Mouse (Mus musculus) MEL (cell line): ENCODE measurements around the gene Kif6. TPM values are rescaled to one million over a fixed set of nuclear protein-coding genes. Genes with fewer than 3 reads are reported as not detected.
A peak's percentile ranks its signal among the peaks of the same experiment; 100 is the strongest.

Source experiments
- DNase-seq: peaks from one replicate; pipeline ENCODE4 v3.0.0; 2011; ENCODE audit warnings: low read depth, low spot score
- H3K27ac ChIP-seq: 2 replicates; pipeline ENCODE4 v1.5.1; 2012; ENCODE audit warnings: low read depth, mild to moderate bottlenecking, control low read depth, low read length, moderate library complexity; ENCODE audit not compliant: control insufficient read depth
- H3K27me3 ChIP-seq, 2 experiments: fragments of 150-350 bp in 1 of 2; sonication (generic) in 1 of 2; 2 replicates each; pipeline ENCODE4 v1.6.1; 2012; ENCODE audit warnings: low read length in 2 of 2, mild to moderate bottlenecking in 2 of 2, improper control_type of control experiment in 1 of 2, moderate library complexity in 1 of 2; ENCODE audit not compliant: insufficient read depth in 2 of 2, control insufficient read depth in 1 of 2
- H3K36me3 ChIP-seq, 2 experiments: 2 replicates each; pipeline ENCODE4 v1.6.1; 2012 to 2014; ENCODE audit warnings: low read length in 2 of 2, improper control_type of control experiment in 1 of 2, inconsistent platforms in 1 of 2, mild to moderate bottlenecking in 1 of 2; ENCODE audit not compliant: insufficient read depth in 2 of 2, control insufficient read depth in 1 of 2
- H3K4me1 ChIP-seq, 2 experiments: fragments of 150-350 bp in 1 of 2; sonication (generic) in 1 of 2; 2 replicates each; pipeline ENCODE4 v1.6.1; 2012; ENCODE audit warnings: low read length in 2 of 2, improper control_type of control experiment in 1 of 2, mild to moderate bottlenecking in 1 of 2; ENCODE audit not compliant: insufficient read depth in 2 of 2, control insufficient read depth in 1 of 2
- H3K4me3 ChIP-seq, 2 experiments: fragments of 150-350 bp in 1 of 2; sonication (generic) in 1 of 2; 2 replicates each; pipeline ENCODE4 v1.5.1; 2012; ENCODE audit warnings: low read depth in 2 of 2, low read length in 2 of 2, mild to moderate bottlenecking in 2 of 2, moderate library complexity in 2 of 2, control low read depth in 1 of 2, improper control_type of control experiment in 1 of 2; ENCODE audit not compliant: control insufficient read depth in 1 of 2, insufficient read depth in 1 of 2
- H3K79me2 ChIP-seq: 2 replicates; pipeline ENCODE4 v1.6.1; 2012; ENCODE audit warnings: mild to moderate bottlenecking, low read length, moderate library complexity; ENCODE audit not compliant: control insufficient read depth, poor library complexity, insufficient read depth
- H3K9ac ChIP-seq: 2 replicates; pipeline ENCODE4 v1.6.1; 2012; ENCODE audit warnings: low read depth, mild to moderate bottlenecking, control low read depth, low read length, moderate library complexity; ENCODE audit not compliant: control insufficient read depth, poor library complexity, severe bottlenecking
- H3K9me3 ChIP-seq: fragments of 150-350 bp; sonication (generic); replicated peaks from 2 replicates; pipeline ENCODE4 v1.6.1; 2012; ENCODE audit warnings: mild to moderate bottlenecking, low read length, improper control_type of control experiment, moderate library complexity; ENCODE audit not compliant: insufficient read depth
- BHLHE40 ChIP-seq: IDR thresholded peaks from 2 replicates; pipeline ENCODE4 v1.6.1; 2012; ENCODE audit warnings: low read depth, mild to moderate bottlenecking, inconsistent platforms, low read length, improper control_type of control experiment, borderline replicate concordance
- CHD1 ChIP-seq: IDR thresholded peaks from 2 replicates; pipeline ENCODE4 v1.6.1; 2012; ENCODE audit warnings: low read depth, mild to moderate bottlenecking, inconsistent platforms, low read length, improper control_type of control experiment
- CHD2 ChIP-seq: IDR thresholded peaks from 2 replicates; pipeline ENCODE4 v1.6.1; 2011; ENCODE audit warnings: low read length, improper control_type of control experiment
- CTCF ChIP-seq, 3 experiments: IDR thresholded peaks in 2 of 3; conservative IDR thresholded peaks in 1 of 3; 2 replicates each; pipeline ENCODE4 v1.5.1; 2011 to 2012; ENCODE audit warnings: low read length in 3 of 3, low read depth in 2 of 3, mild to moderate bottlenecking in 2 of 3, improper control_type of control experiment in 1 of 3, inconsistent platforms in 1 of 3, mixed read lengths in 1 of 3, moderate library complexity in 1 of 3; ENCODE audit not compliant: control insufficient read depth in 1 of 3, insufficient read depth in 1 of 3, poor library complexity in 1 of 3, severe bottlenecking in 1 of 3
- E2F4 ChIP-seq: IDR thresholded peaks from 2 replicates; pipeline ENCODE4 v1.6.1; 2011; ENCODE audit warnings: low read depth, low read length, improper control_type of control experiment, borderline replicate concordance
- ELF1 ChIP-seq: IDR thresholded peaks from 2 replicates; pipeline ENCODE4 v1.6.1; 2014; ENCODE audit warnings: low read depth, mild to moderate bottlenecking, inconsistent platforms, low read length, improper control_type of control experiment, moderate library complexity
- EP300 ChIP-seq, 2 experiments: IDR thresholded peaks; 2 replicates each; pipeline ENCODE4 v1.6.1; 2011; ENCODE audit warnings: improper control_type of control experiment in 2 of 2, low read length in 2 of 2, low read depth in 1 of 2, mild to moderate bottlenecking in 1 of 2
- ETS1 ChIP-seq: IDR thresholded peaks from 2 replicates; pipeline ENCODE4 v1.6.1; 2012; ENCODE audit warnings: low read depth, mild to moderate bottlenecking, inconsistent platforms, low read length, improper control_type of control experiment, moderate library complexity
- GABPA ChIP-seq: IDR thresholded peaks from 2 replicates; pipeline ENCODE4 v1.6.1; 2012; ENCODE audit warnings: low read depth, mild to moderate bottlenecking, inconsistent platforms, low read length, improper control_type of control experiment, moderate library complexity
- GATA1 ChIP-seq: IDR thresholded peaks from 2 replicates; pipeline ENCODE4 v1.6.1; 2011; ENCODE audit warnings: low read depth, low read length, improper control_type of control experiment
- HCFC1 ChIP-seq: IDR thresholded peaks from 2 replicates; pipeline ENCODE4 v1.6.1; 2012; ENCODE audit warnings: low read depth, mild to moderate bottlenecking, inconsistent platforms, low read length, improper control_type of control experiment, moderate library complexity
- JUND ChIP-seq: IDR thresholded peaks from 2 replicates; pipeline ENCODE4 v1.6.1; 2011; ENCODE audit warnings: low read depth, mild to moderate bottlenecking, improper control_type of control experiment, low read length
- KAT2A ChIP-seq: conservative IDR thresholded peaks from 2 replicates; pipeline ENCODE4 v1.6.1; 2012; ENCODE audit warnings: low read depth, low read length, improper control_type of control experiment, inconsistent platforms
- MAFK ChIP-seq: IDR thresholded peaks from 2 replicates; pipeline ENCODE4 v1.6.1; 2011; ENCODE audit warnings: low read depth, mild to moderate bottlenecking, low read length, improper control_type of control experiment, borderline replicate concordance
- MAX ChIP-seq: IDR thresholded peaks from 2 replicates; pipeline ENCODE4 v1.6.1; 2011; ENCODE audit warnings: low read length, improper control_type of control experiment
- MAZ ChIP-seq: IDR thresholded peaks from 2 replicates; pipeline ENCODE4 v1.6.1; 2012; ENCODE audit warnings: low read depth, mild to moderate bottlenecking, inconsistent platforms, low read length, improper control_type of control experiment
- MEF2A ChIP-seq: IDR thresholded peaks from 2 replicates; pipeline ENCODE4 v1.6.1; 2014; ENCODE audit warnings: low read depth, mild to moderate bottlenecking, inconsistent platforms, low read length, improper control_type of control experiment; ENCODE audit not compliant: poor library complexity, insufficient replicate concordance, severe bottlenecking; ENCODE audit errors: extremely low read depth
- MXI1 ChIP-seq: IDR thresholded peaks from 2 replicates; pipeline ENCODE4 v1.6.1; 2011; ENCODE audit warnings: mild to moderate bottlenecking, low read depth, low read length, improper control_type of control experiment
- MYC ChIP-seq: IDR thresholded peaks from 2 replicates; pipeline ENCODE4 v1.6.1; 2011; ENCODE audit warnings: low read depth, mild to moderate bottlenecking, low read length, improper control_type of control experiment, moderate library complexity
- NELFE ChIP-seq: IDR thresholded peaks from 2 replicates; pipeline ENCODE4 v1.6.1; 2011; ENCODE audit warnings: low read depth, low read length, improper control_type of control experiment
- POLR2A ChIP-seq, 2 experiments: IDR thresholded peaks; 2 replicates each; pipeline ENCODE4 v1.6.1; 2011 to 2012; ENCODE audit warnings: low read length in 2 of 2, mild to moderate bottlenecking in 2 of 2, control low read depth in 1 of 2, improper control_type of control experiment in 1 of 2, low read depth in 1 of 2, moderate library complexity in 1 of 2; ENCODE audit not compliant: control insufficient read depth in 1 of 2, insufficient read depth in 1 of 2, poor library complexity in 1 of 2
- POLR2AphosphoS2 ChIP-seq: IDR thresholded peaks from 2 replicates; pipeline ENCODE4 v1.6.1; 2011; ENCODE audit warnings: low read length, improper control_type of control experiment
- POLR2AphosphoS5 ChIP-seq: IDR thresholded peaks from 2 replicates; pipeline ENCODE4 v1.6.1; 2012; ENCODE audit warnings: low read depth, borderline replicate concordance, mild to moderate bottlenecking, inconsistent platforms, low read length, moderate library complexity, mixed read lengths
- RAD21 ChIP-seq: IDR thresholded peaks from 2 replicates; pipeline ENCODE4 v1.6.1; 2011; ENCODE audit warnings: mild to moderate bottlenecking, low read depth, low read length, improper control_type of control experiment
- RCOR1 ChIP-seq: IDR thresholded peaks from 2 replicates; pipeline ENCODE4 v1.6.1; 2012; ENCODE audit warnings: low read depth, mild to moderate bottlenecking, inconsistent platforms, low read length, improper control_type of control experiment
- SIN3A ChIP-seq: IDR thresholded peaks from 2 replicates; pipeline ENCODE4 v1.6.1; 2012; ENCODE audit warnings: low read length, improper control_type of control experiment, inconsistent platforms
- SMC3 ChIP-seq: IDR thresholded peaks from 2 replicates; pipeline ENCODE4 v1.6.1; 2011; ENCODE audit warnings: low read depth, low read length, improper control_type of control experiment
- TAL1 ChIP-seq: IDR thresholded peaks from 2 replicates; pipeline ENCODE4 v1.6.1; 2012; ENCODE audit warnings: mild to moderate bottlenecking, inconsistent platforms, low read length, moderate library complexity, mixed read lengths
- TBP ChIP-seq: IDR thresholded peaks from 2 replicates; pipeline ENCODE4 v1.8.0; 2011; ENCODE audit warnings: low read depth, low read length, improper control_type of control experiment
- TCF12 ChIP-seq: IDR thresholded peaks from 2 replicates; pipeline ENCODE4 v1.6.1; 2014; ENCODE audit warnings: low read depth, mild to moderate bottlenecking, inconsistent platforms, low read length, improper control_type of control experiment, moderate library complexity
- UBTF ChIP-seq: IDR thresholded peaks from 2 replicates; pipeline ENCODE4 v1.6.1; 2012; ENCODE audit warnings: low read depth, mild to moderate bottlenecking, inconsistent platforms, low read length, improper control_type of control experiment, moderate library complexity, borderline replicate concordance; ENCODE audit not compliant: insufficient read depth
- USF2 ChIP-seq, 2 experiments: IDR thresholded peaks; 2 replicates each; pipeline ENCODE4 v1.6.1; 2011 to 2012; ENCODE audit warnings: improper control_type of control experiment in 2 of 2, low read length in 2 of 2, borderline replicate concordance in 1 of 2, inconsistent platforms in 1 of 2, low read depth in 1 of 2, mild to moderate bottlenecking in 1 of 2; ENCODE audit not compliant: insufficient read depth in 1 of 2
- ZC3H11A ChIP-seq: IDR thresholded peaks from 2 replicates; pipeline ENCODE4 v1.6.1; 2012; ENCODE audit warnings: low read depth, mild to moderate bottlenecking, inconsistent platforms, low read length, improper control_type of control experiment
- ZKSCAN1 ChIP-seq: IDR thresholded peaks from 2 replicates; pipeline ENCODE4 v1.6.1; 2012; ENCODE audit warnings: low read depth, mild to moderate bottlenecking, inconsistent platforms, low read length, improper control_type of control experiment, moderate library complexity
- ZMIZ1 ChIP-seq: IDR thresholded peaks from 2 replicates; pipeline ENCODE4 v1.6.1; 2012; ENCODE audit warnings: low read depth, mild to moderate bottlenecking, inconsistent platforms, low read length, improper control_type of control experiment, moderate library complexity
- ZNF384 ChIP-seq: IDR thresholded peaks from 2 replicates; pipeline ENCODE4 v1.6.1; 2012; ENCODE audit warnings: low read depth, mild to moderate bottlenecking, inconsistent platforms, low read length, improper control_type of control experiment
- polyA plus RNA-seq, 2 experiments: library from polyadenylated mRNA; stranded (reverse) in 1 of 2; unstranded in 1 of 2; fragments of >175 nt in 1 of 2; fragments of >200 nt in 1 of 2; gene quantifications; 2 replicates each; pipeline versions ENCODE4 v1.2.1 to v1.2.4; 2012; ENCODE audit warnings: low replicate concordance in 2 of 2, low read depth in 1 of 2; ENCODE audit not compliant: insufficient read length in 2 of 2, insufficient read depth in 1 of 2, missing spikeins in 1 of 2
- total RNA-seq: library from RNA; depleted of rRNA; stranded (reverse); fragments of 300-350 nt; gene quantifications from 2 replicates; pipeline ENCODE4 v1.2.3, GENCODE M21; 2012

Kif6 gene
- total and polyA plus RNA-seq, 3 experiments: not detected

GRCm38 (mm10) chr17:49951856-49952607 is 337.1 kb downstream of the Kif6 start:
- Histone ChIP-seq H3K9me3 (no peaks in the 10 kb centered on the region), H3K4me1 (peaks cover 5 to 6% of the 10 kb centered on the region in 2 experiments), H3K79me2 (no peaks in the 10 kb centered on the region; the same call in 1 of the 2 replicates), H3K4me3 (peak overlapping the region; percentile 67 to 77), H3K27ac (peak overlapping the region; percentile 94), H3K27me3 (no peaks in the 10 kb centered on the region), H3K9ac (peak overlapping the region; percentile 80), H3K36me3 (peaks cover 0 to 2% of the 10 kb centered on the region in 2 experiments; a peak in 2 of 4 replicates)
- DNase-seq: peak; percentile 82
- TF ChIP-seq CHD1: no peak
- TF ChIP-seq CHD2: no peak
- no peak for TF ChIP-seq POLR2AphosphoS2
- TF ChIP-seq MXI1: peak; percentile 89; the same call in 1 of the 2 replicates
- no peak for TF ChIP-seq E2F4
- TF ChIP-seq SMC3: no peak
- no peak for TF ChIP-seq ZMIZ1
- TF ChIP-seq EP300 (IDR thresholded peaks at IDR 0.05; ENCODE audit: low read depth in 1 of 2, low read length in 2 of 2): peak in 1 of 2 experiments; percentile 3; a peak in 1 of 4 replicates
- peak; percentile 96 for TF ChIP-seq JUND
- TF ChIP-seq RCOR1: no peak
- TF ChIP-seq NELFE: no peak; the same call in none of the 2 replicates
- no peak for TF ChIP-seq TAL1
- TF ChIP-seq ZC3H11A: no peak
- peak in 1 of 3 experiments; percentile 1; a peak in 1 of 6 replicates for TF ChIP-seq CTCF (IDR thresholded peaks at IDR 0.05 in 2 of 3, conservative IDR thresholded peaks at IDR 0.05 in 1 of 3; ENCODE audit: control insufficient read depth in 1 of 3, insufficient read depth in 1 of 3, low read depth in 2 of 3, low read length in 3 of 3, poor library complexity in 1 of 3, severe bottlenecking in 1 of 3)
- 0 out of 2 replicates have a peak, but pooled peaks have one; percentile 8 for TF ChIP-seq HCFC1
- no peak for TF ChIP-seq USF2 (IDR thresholded peaks at IDR 0.05; ENCODE audit: borderline replicate concordance in 1 of 2, insufficient read depth in 1 of 2, low read depth in 1 of 2, low read length in 2 of 2)
- no peak for TF ChIP-seq TBP
- TF ChIP-seq ZKSCAN1: no peak
- no peak for TF ChIP-seq TCF12
- TF ChIP-seq UBTF: no peak
- peak; percentile 56; the same call in 1 of the 2 replicates for TF ChIP-seq MEF2A
- TF ChIP-seq KAT2A: no peak
- TF ChIP-seq POLR2A (IDR thresholded peaks at IDR 0.05; ENCODE audit: control insufficient read depth in 1 of 2, insufficient read depth in 1 of 2, low read depth in 1 of 2, low read length in 2 of 2, poor library complexity in 1 of 2): peak; percentile 47 to 48; a peak in 2 of 4 replicates
- no peak; the same call in 1 of the 2 replicates for TF ChIP-seq RAD21
- no peak for TF ChIP-seq GABPA
- no peak for TF ChIP-seq ZNF384
- no peak for TF ChIP-seq POLR2AphosphoS5
- no peak for TF ChIP-seq GATA1
- no peak for TF ChIP-seq ELF1
- peak; percentile 65 for TF ChIP-seq MAZ
- peak; percentile 82; the same call in 1 of the 2 replicates for TF ChIP-seq MAX
- peak; percentile 86 for TF ChIP-seq BHLHE40
- TF ChIP-seq MAFK: no peak
- peak; percentile 94 for TF ChIP-seq MYC
- TF ChIP-seq SIN3A: peak; percentile 23; the same call in 1 of the 2 replicates
- no peak for TF ChIP-seq ETS1
